Mouse (Mus musculus) liver, embryonic 12.5 days (tissue): ENCODE results near the gene Vmn1r148. TPM values are rescaled to one million over a fixed set of nuclear protein-coding genes. Genes with fewer than 3 reads are reported as not detected.
"Not testable (repeated sequence)": the region's sequence is repeated elsewhere in the genome, so short reads cannot be mapped to it uniquely, and the experiment has no call there.

Experiments
- ATAC-seq: fragments of 200-750 bp; cut with Nextera tagmentation; 2 replicates; pipeline ENCODE4 v1.8.0; 2017; ENCODE audit warnings: moderate number of reproducible peaks, mild to moderate bottlenecking, moderate library complexity
- H3K27ac ChIP-seq: fragments of 300-500 bp; sonication (generic); 2 replicates; pipeline ENCODE4 v1.5.1; 2016; ENCODE audit warnings: mild to moderate bottlenecking
- H3K27me3 ChIP-seq: fragments of 300-500 bp; sonication (generic); replicated peaks from 2 replicates; pipeline ENCODE4 v1.6.1; 2016; ENCODE audit warnings: mild to moderate bottlenecking, moderate library complexity
- H3K36me3 ChIP-seq: fragments of 300-500 bp; sonication (generic); 2 replicates; pipeline ENCODE4 v1.6.1; 2016; ENCODE audit warnings: mild to moderate bottlenecking, moderate library complexity
- H3K4me1 ChIP-seq: fragments of 300-500 bp; sonication (generic); 2 replicates; pipeline ENCODE4 v1.6.1; 2016
- H3K4me2 ChIP-seq: fragments of 300-500 bp; sonication (generic); 2 replicates; pipeline ENCODE4 v1.6.1; 2016; ENCODE audit warnings: mild to moderate bottlenecking, moderate library complexity
- H3K4me3 ChIP-seq: fragments of 300-500 bp; sonication (generic); 2 replicates; pipeline ENCODE4 v1.5.1; 2016; ENCODE audit warnings: mild to moderate bottlenecking, moderate library complexity
- H3K9ac ChIP-seq: fragments of 300-500 bp; sonication (generic); 2 replicates; pipeline ENCODE4 v1.6.1; 2016; ENCODE audit warnings: mild to moderate bottlenecking, moderate library complexity
- H3K9me3 ChIP-seq: fragments of 300-500 bp; sonication (generic); replicated peaks from 2 replicates; pipeline ENCODE4 v1.6.1; 2016; ENCODE audit warnings: mild to moderate bottlenecking, moderate library complexity
- WGBS: fragments of 180-500 bp; shearing (Covaris S2); methylation state at CpG from one replicate; pipeline ENCODE4 v1.1.7; 2016; ENCODE audit not compliant: insufficient replicate concordance; 5-methylcytosine and 5-hydroxymethylcytosine counted together
- polyA plus RNA-seq: library from polyadenylated mRNA; unstranded; fragments of >200 nt; fragmentation: Nextera tagmentation; extraction: Ambion mirVana; gene quantifications from 2 replicates; pipeline ENCODE4 v1.2.1, GENCODE M21; 2016

Gene Vmn1r148
- not detected in 2 replicates for polyA plus RNA-seq

DNA sequence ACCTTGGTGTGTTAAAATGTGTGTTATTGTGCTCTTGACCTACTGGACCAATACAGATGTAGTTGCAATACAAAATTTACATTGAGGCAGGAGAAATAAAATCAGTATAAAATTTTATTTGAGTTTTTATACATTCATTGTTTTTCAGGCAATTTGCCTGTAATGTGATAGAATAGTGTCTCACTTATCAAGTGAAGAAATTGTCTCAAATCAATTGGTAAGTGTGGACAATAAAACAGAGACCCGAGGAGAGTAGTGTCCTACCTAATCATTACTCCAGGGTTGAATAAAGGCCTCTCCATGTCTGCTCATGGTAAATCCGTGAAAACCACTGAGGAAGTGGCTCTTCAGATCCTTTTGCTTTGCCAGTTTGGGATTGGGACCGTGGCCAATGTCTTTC lies at the start of gene Vmn1r148:
TSS of gene Vmn1r148 (plus strand) at position 301 of the 400 bp plus-strand sequence.
- not testable (repeated sequence) for H3K4me2 ChIP-seq, H3K4me3 ChIP-seq, H3K9ac ChIP-seq, H3K36me3 ChIP-seq, ATAC-seq, H3K9me3 ChIP-seq, H3K27ac ChIP-seq, H3K4me1 ChIP-seq, H3K27me3 ChIP-seq
- WGBS = no CpG with 5 or more reads among the region's 3 CpGs

DNA sequence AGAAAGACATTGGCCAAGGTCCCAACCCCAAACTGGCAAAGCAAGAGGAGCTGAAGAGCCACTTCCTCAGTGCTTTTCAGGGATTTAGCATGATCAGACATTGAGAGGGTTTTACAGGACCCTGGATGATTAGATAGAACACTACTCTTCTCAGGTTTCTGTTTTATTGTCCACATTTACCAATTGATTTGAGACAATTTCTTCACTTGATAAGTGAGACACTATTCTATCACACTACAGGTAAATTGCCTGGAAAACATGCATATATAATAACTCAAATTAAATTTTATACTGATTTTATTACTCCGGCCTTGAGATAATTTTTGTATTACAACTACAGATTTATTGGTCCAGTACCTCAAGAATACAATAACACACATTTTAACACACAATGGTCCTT lies 42.4 kb upstream of the Vmn1r148 start, which contains the start of gene Gm8660:
TSS of gene Gm8660 (minus strand) at position 101 of the 400 bp plus-strand sequence.
- H3K4me2 ChIP-seq, H3K4me3 ChIP-seq, H3K4me1 ChIP-seq, H3K27me3 ChIP-seq, H3K9me3 ChIP-seq, H3K36me3 ChIP-seq, H3K9ac ChIP-seq, ATAC-seq, H3K27ac ChIP-seq: not testable (repeated sequence)
- WGBS = no CpG with 5 or more reads among the region's 1 CpGs

DNA sequence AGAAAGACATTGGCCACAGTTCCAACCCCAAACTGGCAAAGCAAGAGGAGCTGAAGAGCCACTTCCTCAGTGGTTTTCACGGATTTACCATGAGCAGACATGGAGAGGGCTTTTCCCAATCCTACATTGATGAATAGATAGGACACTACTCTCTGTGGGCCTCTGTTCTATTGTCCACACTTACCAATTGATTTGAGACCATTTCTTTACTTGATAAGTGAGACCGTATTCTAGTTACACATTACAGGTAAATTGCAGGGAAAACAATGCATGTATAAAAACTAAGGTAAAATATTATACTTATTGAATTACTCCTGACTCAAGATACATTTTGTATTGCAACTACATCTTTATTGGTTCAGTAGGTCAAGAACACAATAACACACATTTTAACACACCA lies 24.7 kb downstream of the Vmn1r148 start, which contains the start of gene Vmn1r149:
TSS of gene Vmn1r149 (minus strand) at position 101 of the 400 bp plus-strand sequence.
- no CpG with 5 or more reads among the region's 2 CpGs for WGBS
- H3K4me2 ChIP-seq, H3K9me3 ChIP-seq, H3K36me3 ChIP-seq, H3K27ac ChIP-seq, H3K9ac ChIP-seq, H3K27me3 ChIP-seq, H3K4me3 ChIP-seq, ATAC-seq, H3K4me1 ChIP-seq: not testable (repeated sequence)

DNA sequence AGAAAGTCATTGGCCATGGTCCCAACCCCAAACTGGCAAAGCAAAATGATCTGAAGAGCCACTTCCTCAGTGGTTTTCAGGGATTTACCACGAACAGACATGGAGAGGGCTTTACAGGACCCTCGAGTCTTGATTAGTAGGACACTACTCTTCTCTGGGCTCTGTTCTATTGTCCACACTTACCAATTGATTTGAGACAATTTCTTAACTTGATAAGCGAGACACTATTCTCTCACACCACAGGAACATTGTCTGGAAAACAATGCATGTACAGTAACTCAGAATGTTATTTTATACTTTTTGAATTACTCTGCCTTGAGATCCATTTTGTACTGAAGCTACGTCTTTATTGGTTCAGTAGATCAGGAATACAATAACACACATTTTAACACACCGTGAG lies 50.6 kb downstream of the Vmn1r148 start, which contains the start of gene Gm10665:
TSS of gene Gm10665 (minus strand) at position 101 of the 400 bp plus-strand sequence.
- H3K4me3 ChIP-seq, ATAC-seq, H3K4me1 ChIP-seq, H3K27me3 ChIP-seq, H3K27ac ChIP-seq, H3K36me3 ChIP-seq, H3K9me3 ChIP-seq, H3K9ac ChIP-seq, H3K4me2 ChIP-seq: not testable (repeated sequence)
- no CpG with 5 or more reads among the region's 5 CpGs for WGBS

Other genes starting within 250 kb of the Vmn1r148 start
- gene Vmn1r142, start 249.5 kb upstream of the Vmn1r148 start, polyA plus RNA-seq = not detected in 2 replicates
- not detected in 2 replicates for gene Vmn1r143, start 224.2 kb upstream of the Vmn1r148 start, polyA plus RNA-seq
- not detected in 2 replicates for gene Gm8653, start 212.3 kb upstream of the Vmn1r148 start, polyA plus RNA-seq
- not detected in 2 replicates for gene Gm8453, start 184.1 kb upstream of the Vmn1r148 start, polyA plus RNA-seq
- gene Gm4187, start 83.9 kb upstream of the Vmn1r148 start, polyA plus RNA-seq = not detected in 2 replicates
- not detected in 2 replicates for gene Gm8660, start 42.5 kb upstream of the Vmn1r148 start, polyA plus RNA-seq
- not detected in 2 replicates for gene Vmn1r149, start 24.6 kb downstream of the Vmn1r148 start, polyA plus RNA-seq
- gene Gm10665, start 50.5 kb downstream of the Vmn1r148 start, polyA plus RNA-seq = not detected in 2 replicates
- gene Vmn1r151, start 86.1 kb downstream of the Vmn1r148 start, polyA plus RNA-seq = not detected in 2 replicates
- not detected in 2 replicates for gene Vmn1r152, start 109.4 kb downstream of the Vmn1r148 start, polyA plus RNA-seq
- gene Gm8677, start 121.3 kb downstream of the Vmn1r148 start, polyA plus RNA-seq = not detected in 2 replicates
- not detected in 2 replicates for gene Gm4201, start 151.8 kb downstream of the Vmn1r148 start, polyA plus RNA-seq
- gene Gm4565, start 174.5 kb downstream of the Vmn1r148 start, polyA plus RNA-seq = not detected in 2 replicates
- not detected in 2 replicates for gene Vmn1r155, start 244.4 kb downstream of the Vmn1r148 start, polyA plus RNA-seq